Mouse (Mus musculus) layer of hippocampus, adult 9-11 months (tissue): ENCODE measurements around the gene Tmem235.
"Not testable (repeated sequence)": the region's sequence is repeated elsewhere in the genome, so short reads cannot be mapped to it uniquely, and the experiment has no call there.

Experiments used
- DNase-seq: peaks from one replicate; pipeline ENCODE4 v3.0.0; 2022

Gene Tmem235

DNA sequence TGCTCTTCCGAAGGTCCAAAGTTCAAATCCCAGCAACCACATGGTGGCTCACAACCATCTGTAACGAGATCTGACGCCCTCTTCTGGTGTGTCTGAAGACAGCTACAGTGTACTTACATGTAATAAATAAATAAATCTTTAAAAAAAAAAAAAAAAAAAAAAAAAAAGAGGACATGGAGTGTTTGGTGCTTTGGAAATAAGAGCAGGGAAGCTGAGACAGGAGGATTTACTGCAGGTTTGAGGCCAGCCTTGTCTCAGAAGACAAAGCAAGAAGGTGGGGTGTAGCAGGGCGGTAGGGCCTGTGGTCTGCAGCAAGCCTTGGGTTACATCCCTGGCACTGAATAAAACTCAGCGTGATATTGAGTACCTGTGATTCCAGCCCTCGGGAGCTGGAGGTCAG, 27.0 kb upstream of the Tmem235 start:
- not testable (repeated sequence) for DNase-seq

- no peak for DNase-seq
Observed at GRCm38 (mm10) chr11:117834086-117834485, 26.5 kb upstream of the Tmem235 start.

GRCm38 (mm10) chr11:117836306-117836705, 24.2 kb upstream of the Tmem235 start:
- DNase-seq: peak; percentile 54

- no peak for DNase-seq
Observed at GRCm38 (mm10) chr11:117838572-117838971, 22.0 kb upstream of the Tmem235 start.

DNA sequence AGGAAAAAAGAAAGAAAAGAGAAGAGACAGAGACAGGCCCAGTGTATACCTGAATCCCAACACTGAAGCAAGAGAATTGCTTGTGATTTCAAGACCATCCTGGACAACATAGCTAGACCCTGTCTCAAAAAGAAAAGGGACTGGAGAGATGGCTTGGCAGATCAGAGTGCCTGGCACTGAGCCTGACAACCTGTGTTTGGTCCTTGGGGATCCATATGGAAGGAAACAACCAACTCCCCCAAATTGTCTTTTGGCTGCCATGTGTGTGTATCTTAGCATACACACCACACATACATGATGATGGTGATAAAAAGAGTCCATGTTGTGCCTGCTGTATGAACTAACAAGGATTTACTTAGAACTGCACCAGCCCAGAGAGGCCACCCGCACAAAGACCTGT, 21.5 kb upstream of the Tmem235 start:
- no peak for DNase-seq

DNA sequence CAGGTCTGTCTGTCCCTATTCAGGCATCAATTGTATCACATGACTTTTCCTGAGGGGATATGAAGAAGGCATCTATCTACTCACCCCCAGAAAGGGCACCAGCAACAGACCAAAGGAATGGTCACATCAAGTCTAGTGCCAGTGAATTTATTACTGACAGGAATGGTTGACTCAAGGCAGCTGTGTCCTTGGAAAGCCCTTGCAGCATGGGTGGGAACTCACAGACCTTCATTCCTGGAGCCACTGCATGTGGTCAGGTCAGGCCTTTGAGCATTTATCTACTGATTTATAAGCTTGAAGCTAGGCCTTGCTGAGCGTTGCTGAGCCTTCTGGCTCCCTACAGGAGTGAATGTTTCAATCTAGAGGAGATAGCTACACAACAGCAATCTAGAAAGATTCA, 19.6 kb upstream of the Tmem235 start:
- DNase-seq: no peak

DNA sequence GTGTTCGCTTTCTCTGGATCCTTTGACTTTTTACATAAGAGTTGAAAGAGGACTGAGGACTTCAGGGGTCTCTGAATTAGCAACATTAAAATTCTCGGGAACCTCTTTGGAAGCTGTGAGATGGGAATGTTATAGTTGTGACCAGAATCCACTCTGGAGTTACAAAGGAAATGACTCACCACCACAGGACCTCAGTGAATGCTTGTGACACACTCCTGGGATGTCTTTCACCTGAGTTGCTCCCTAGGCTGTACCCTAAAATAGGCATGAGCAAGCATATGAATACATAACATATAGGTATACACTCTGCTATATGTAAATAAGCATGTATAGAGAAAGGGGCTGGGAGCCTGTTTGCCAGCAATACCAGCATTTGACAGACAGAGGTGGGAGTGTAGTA, 17.1 kb upstream of the Tmem235 start:
- no peak for DNase-seq

- no peak for DNase-seq
Observed at GRCm38 (mm10) chr11:117844997-117845396, 15.6 kb upstream of the Tmem235 start.

DNA sequence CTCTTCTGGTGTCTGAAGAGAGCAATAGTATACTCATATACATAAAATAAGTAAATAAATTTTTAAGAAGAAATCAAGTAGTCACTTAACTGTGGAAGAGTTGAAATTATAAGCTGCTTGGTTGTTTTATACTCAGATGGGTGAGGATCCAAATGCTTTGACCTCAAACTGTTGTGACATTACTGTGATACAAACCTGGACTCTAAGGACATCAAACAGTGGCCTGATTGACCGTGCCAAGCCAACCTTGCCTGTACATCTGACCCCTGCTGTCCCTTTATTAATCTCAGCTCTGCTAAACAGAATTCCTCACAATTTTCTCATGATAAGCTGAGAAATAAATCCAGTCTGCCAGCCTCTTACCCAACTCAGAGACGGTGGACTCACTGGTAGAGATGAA, 14.9 kb upstream of the Tmem235 start:
- no peak for DNase-seq

GRCm38 (mm10) chr11:117846640-117847039, 13.9 kb upstream of the Tmem235 start:
- no peak for DNase-seq

DNA sequence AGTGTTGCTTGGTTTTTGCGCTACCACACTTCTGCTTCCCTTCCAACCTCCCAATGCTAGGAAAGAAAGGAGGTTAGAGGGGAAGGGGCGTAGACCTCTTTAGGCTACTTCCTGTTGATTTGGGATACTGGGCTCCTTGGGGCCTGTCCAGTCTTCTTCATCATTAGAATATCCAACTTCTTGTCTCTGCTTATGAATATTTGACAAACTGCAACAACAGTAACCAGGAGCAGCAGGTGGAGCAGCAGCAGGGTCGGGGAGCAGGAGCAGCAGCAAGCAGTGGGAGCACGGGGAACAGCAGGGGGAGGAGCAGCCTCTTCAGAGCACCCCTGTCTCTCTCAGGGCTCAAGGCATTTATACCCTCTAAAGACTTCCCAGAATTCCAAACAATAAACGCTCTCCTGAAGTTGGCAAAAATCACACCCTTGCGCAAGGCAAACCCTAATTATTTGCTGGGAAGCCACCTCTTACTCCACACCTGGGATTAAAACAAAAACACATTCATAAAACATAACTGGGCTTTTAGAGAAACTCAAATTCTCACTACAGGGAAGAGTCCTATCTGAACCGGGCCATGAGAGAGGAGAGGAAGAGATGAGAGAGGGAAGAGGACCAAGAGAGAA, 12.8 kb upstream of the Tmem235 start:
- no peak for DNase-seq

DNA sequence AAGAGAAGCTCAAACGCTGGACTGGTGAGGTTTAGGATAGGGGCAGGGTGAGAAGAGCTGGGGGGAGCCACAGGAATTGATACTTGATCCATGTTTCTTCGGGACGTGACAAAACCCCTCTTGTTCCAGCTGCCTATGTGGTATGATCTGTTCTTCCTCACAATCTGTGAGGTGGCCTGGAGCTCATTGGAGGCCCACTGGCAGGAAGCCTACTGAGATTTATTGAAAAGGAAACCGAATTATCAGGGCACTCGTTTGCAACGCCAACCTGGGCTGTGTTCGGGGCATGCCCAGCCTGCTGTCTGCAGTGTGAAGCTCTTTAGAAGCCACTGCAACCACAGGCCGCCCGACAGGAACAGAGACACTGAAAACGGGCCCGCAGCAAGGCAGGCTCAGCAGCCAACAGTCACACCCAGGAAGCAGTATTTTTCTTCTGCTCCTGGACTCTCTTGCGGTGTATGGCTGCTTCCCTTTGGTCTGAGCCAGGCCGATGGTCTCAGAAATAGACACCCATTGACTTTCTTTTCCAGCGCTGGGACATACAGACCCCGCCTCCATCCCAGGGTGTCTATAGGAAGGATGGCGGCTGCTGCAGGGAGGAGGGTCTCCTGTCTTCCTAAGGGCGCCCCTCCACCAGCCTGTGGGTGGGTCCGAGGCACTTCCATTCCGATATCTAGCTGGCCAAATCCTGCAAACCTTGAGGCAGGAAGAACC, 12.1 kb upstream of the Tmem235 start:
- no peak for DNase-seq

DNA sequence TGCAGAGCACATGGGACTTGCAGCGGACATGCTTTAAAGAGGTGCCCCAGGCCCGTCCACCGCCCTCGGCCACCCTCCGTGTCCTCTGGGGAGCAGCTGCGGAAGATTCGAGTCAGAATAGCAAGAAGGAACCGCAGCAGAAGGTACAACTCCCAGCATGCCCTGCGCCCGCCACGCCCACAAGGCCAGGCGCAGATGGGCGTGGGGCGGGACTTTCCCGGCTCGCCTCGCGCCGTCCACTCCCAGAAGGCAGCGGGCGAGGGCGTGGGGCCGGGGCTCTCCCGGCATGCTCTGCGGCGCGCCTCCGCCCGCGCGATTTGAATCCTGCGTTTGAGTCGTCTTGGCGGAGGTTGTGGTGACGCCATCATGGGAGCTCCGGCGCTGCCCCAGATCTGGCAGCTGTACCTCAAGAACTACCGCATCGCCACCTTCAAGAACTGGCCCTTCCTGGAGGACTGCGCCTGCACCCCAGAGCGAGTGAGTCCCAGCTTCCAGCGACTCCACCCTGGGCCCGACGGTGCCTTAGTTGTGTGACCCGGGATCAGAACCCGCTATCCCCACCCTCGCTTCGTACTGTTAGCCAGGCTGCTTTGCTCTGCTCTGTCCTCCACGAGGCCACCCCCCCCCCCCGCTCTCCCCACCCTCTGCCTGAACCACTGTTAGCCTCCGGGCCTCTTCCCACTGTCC, 11.4 kb upstream of the Tmem235 start, which contains the start of gene Birc5:
Gene Birc5 (plus strand): TSS at position 267 of the 687 bp plus-strand sequence.
- peak; percentile 96 for DNase-seq

- DNase-seq: no peak
Observed at GRCm38 (mm10) chr11:117852875-117853274, 7.7 kb upstream of the Tmem235 start.

DNA sequence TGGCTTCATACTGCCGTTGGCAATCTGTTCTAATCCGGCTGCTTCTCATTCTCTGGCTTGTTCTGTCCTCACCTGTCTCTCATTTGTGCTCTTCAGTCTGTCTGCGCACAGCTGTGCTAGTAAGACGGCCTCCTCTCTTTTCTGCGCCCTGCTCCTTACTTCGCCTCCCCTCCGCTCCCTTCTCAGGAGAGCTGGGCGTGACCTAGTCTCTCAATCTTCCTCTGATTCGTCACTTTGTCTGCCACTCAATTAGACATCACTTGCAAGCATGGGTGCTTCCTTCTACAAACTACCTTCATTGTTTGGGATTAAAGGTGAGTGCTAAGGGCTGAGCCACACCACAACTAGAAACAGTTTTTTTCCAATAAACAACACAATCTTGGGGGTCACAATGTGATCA, 6.3 kb upstream of the Tmem235 start:
- no peak for DNase-seq

- no peak for DNase-seq
Observed at GRCm38 (mm10) chr11:117855360-117855759, 5.2 kb upstream of the Tmem235 start.

DNA sequence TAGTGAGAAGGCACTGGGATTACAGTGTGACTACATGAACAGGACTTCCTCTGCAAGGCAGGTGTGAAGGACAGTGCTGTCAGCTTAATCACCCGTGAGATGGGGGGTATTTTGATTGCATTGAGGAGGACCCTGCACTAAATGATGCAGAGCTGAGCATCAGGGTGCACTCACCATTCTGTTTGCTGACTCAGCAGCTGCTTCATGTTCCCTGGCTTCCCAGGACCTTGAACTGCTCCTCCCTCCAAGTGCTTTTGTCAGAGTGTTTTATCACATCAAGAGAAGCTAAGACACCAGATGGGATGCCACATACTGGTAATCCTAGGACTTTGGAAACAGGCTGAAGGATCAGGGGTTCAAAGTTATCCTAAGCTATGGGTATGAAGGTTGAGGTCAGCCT, 4.6 kb upstream of the Tmem235 start:
- no peak for DNase-seq

GRCm38 (mm10) chr11:117857462-117857861, 3.1 kb upstream of the Tmem235 start:
- no peak for DNase-seq

DNA sequence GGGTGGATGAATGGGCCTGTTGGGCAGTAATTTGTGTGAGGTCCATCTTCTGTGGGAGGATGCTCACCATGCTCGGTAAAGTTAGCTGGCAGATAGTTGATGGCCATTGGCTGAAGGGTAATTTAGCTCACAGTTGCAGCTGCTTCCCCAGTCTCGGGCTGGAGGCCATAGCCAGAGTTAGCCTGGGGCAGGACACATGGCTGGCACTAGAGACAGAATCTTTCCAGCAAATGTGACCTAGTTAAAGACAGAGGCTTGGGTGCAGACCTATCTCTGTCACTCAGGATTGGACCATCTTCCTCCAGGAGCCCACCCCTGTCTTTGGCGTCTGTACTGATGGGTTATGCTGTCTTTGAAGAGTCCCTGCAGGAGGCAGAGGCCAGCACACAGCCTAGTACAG, 2.2 kb upstream of the Tmem235 start:
- DNase-seq: no peak

DNA sequence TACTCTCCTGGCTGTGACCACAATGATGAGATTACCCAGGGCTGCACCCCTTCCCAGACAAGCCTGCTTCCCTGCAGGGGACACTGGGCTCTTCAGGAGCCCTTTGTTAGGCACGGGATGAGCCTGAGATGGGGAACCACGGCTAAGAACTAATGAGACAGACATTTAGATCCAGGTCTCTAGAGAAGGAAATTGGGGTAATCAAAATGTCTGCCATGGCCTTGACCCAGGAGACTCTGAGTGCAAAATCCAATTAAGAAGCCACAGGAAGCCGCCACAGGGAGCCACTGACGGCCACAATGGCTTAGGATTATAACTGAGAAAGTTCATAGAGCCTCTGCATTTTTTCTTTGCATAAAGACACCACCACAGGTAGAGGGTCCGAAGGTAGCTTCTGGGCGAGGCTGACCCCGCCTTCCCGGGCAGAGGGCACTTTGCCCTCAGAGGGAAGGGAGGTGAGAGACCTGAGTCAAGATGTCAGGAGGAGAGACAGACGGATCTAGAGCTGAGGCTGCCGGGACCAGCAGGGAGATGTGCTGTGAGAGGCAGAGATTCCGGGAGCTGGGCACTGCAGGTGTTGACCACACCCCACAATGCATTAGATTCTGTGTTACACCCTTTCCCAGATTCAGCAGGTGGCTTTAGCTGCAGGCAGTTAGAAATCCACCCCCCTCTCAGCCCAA, 2.8 kb downstream of the Tmem235 start:
- DNase-seq: no peak

DNA sequence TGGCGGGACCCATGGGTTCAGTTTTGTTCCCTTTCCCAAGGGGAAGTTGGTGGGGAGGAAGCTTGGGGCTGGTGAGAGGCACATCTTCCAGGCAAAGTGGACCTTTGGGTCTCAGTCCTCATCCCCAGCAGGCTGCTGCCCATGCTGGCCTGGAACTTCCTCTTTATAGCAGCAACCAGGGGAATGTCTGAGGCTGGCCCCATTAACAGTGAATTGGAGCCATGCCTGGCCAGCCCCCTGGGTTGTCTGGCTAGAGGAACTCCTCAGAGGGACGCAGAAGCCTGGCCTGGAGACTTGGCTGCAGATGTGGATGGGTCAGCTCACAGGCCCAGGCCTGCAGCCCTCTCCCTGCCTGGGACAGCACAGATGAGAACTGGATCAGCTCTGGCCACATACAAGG, 4.3 kb downstream of the Tmem235 start:
- DNase-seq: no peak

GRCm38 (mm10) chr11:117865988-117866387, 5.4 kb downstream of the Tmem235 start:
- DNase-seq: no peak

GRCm38 (mm10) chr11:117870688-117871365, 10.3 kb downstream of the Tmem235 start:
- DNase-seq: peak; percentile 76
